Mouse (Mus musculus): ENCODE data around the gene Tmprss7. TPM values are rescaled to one million over a fixed set of nuclear protein-coding genes. Genes with fewer than 3 reads are reported as not detected.
A peak's percentile ranks its signal among the peaks of the same experiment; 100 is the strongest.

Gene Tmprss7
- polyA plus RNA-seq, 1 experiment from 2014 or later, result 0.31 TPM

DNA sequence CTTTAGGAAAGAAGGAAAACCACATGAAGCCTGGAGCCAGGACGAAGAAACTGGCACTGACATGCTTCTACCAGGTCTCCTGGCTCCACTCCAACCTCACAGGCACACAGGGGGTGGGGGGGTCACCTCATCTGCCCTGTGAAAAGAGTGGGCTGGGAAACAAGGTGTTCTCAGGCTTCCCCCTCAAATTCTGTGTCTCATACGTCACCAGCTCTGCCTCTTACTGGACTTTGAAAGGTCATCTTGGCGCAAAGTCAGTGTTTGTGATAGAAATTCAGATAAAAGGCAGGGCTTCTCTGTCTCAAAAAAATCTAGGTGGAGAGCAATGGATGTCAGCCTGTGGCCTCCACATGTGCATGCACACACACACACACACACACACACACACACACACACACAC, 52.2 kb downstream of the Tmprss7 start:
- Histone ChIP-seq H3K27ac (no peak overlapping the region), H3K4me3 (no peak overlapping the region), H3K27me3 (ENCODE audit: poor library complexity, severe bottlenecking) (no peaks in the 10 kb centered on the region), H3K9me3 (no peaks in the 10 kb centered on the region), H3K36me3 (replicated peaks) (no peaks in the 10 kb centered on the region), H3K4me1 (no peaks in the 10 kb centered on the region)
- DNase-seq (ENCODE audit: extremely low spot score, low spot score), result no peak
- WGBS, result 77% methylated on average over 3 of the region's 3 CpGs

DNA sequence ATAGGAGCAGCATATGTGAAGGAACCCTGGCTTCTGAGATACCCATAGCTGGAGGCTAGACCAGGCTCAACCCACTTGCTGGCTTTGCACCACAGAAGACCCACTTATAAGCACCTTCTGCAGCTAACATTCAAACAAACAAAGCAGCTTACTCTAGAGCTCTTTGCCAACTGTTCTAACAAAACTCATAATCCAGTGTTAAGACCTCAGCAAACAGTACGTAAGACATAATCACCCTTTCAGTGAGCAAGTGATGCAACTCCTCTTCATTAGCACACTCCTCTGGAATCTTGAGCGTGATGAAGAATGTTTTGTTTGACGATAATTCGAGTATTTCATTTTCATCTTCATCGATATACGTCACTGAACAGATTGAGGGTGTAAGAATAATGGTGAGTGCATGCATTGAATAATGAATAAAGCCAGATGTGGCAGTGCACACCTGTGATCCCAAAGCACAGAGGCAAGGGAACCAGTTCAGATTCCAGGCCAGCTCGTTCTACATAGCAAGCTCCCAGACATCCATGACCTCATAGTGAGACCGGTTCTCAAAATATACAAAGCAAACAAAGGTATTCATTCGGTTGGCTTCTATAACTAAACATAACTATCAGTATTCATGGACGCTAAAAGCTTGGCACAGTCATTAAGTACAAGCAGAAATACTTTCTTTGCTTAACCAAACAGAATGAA, 53.2 kb downstream of the Tmprss7 start:
- Histone ChIP-seq H3K9me3 (no peaks in the 10 kb centered on the region), H3K36me3 (replicated peaks) (no peaks in the 10 kb centered on the region), H3K4me1 (no peaks in the 10 kb centered on the region), H3K27ac (no peak overlapping the region), H3K27me3 (ENCODE audit: poor library complexity, severe bottlenecking) (no peaks in the 10 kb centered on the region), H3K4me3 (no peak overlapping the region)
- WGBS, result 92% methylated on average over 10 of the region's 10 CpGs
- no peak for DNase-seq (ENCODE audit: extremely low spot score, low spot score)

DNA sequence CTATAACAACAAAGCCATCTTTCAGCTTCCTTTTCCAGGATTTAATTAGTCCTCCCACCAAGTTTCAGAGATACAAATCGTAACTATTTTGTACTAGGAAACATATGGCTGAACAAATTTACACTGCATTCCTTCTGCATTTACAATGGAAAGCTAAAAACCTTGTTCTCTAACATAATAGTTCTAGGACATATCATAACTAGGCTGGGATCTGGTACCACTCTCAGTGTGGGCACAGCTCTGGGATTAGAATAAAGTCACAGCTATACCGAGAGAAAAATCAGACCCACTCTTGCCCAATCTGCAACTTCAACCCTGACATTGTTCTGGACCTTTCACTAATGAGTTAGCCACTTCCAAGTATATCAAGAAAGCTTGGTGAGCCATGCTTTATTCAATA, 57.6 kb downstream of the Tmprss7 start:
- Histone ChIP-seq H3K4me3 (no peak overlapping the region), H3K36me3 (replicated peaks) (no peaks in the 10 kb centered on the region), H3K27me3 (ENCODE audit: poor library complexity, severe bottlenecking) (no peaks in the 10 kb centered on the region), H3K9me3 (no peaks in the 10 kb centered on the region), H3K27ac (no peak overlapping the region), H3K4me1 (no peaks in the 10 kb centered on the region)
- DNase-seq (ENCODE audit: extremely low spot score, low spot score), result no peak
- WGBS, result 90% methylated on average over 2 of the region's 2 CpGs

DNA sequence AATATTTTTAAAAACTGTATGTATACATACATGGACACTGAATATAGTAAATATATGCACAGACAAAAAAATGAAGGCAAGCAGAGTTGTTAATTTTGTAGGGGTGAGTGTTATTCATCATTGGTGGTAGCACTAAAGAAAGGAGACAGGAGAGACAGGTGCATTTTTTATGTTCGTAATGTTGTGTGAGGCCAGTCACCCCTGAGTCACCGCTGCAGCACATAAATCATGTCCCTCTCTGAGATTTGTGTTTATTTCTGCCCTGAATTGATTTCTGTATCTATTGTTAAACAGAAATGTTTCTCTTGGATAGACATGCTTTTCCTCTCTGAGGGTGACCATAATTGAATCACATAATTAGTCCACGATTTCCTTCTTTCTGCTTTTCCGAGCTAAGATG, 61.0 kb downstream of the Tmprss7 start:
- no peak for DNase-seq (ENCODE audit: extremely low spot score, low spot score)
- 91% methylated on average over 4 of the region's 4 CpGs for WGBS
- H3K4me1 ChIP-seq, result no peaks in the 10 kb centered on the region

DNA sequence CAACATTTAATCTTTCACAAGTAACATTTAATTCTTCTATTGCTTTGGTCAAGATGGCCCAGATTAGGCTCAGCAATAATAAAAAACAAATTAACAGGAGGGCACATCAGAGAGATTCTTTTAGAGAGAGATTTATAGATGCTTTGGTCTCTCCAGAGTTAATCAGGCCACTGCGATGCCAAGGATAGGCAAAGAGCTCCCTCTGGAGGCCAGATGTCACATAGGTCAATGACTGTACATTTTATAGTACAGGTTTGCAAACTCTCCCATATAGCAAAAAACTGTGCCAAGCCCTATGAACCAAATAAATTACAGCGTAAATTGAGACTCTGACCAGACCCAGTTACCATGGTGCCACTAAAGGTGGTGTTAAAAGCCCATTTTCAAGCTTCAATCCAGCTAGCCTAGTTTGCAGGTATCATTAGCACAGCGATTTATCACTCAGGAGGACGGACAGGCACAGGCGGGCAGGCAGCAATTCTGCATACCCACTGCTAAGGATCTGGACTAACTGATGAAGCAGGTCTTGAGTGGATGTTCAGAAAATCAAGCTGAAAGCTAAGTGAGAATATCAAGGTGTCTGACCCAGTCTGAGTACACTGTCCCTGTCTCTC, 63.0 kb downstream of the Tmprss7 start:
- Histone ChIP-seq H3K4me1 (no peaks in the 10 kb centered on the region), H3K9me3 (no peaks in the 10 kb centered on the region), H3K27ac (no peak overlapping the region), H3K36me3 (replicated peaks) (no peaks in the 10 kb centered on the region), H3K27me3 (ENCODE audit: poor library complexity, severe bottlenecking) (no peaks in the 10 kb centered on the region), H3K4me3 (no peak overlapping the region)
- DNase-seq (ENCODE audit: extremely low spot score, low spot score), result peak; percentile 63
- 56% methylated on average over 5 of the region's 5 CpGs for WGBS

More for the DNA sequence above, 61.0 kb downstream of the Tmprss7 start:
- no peaks in the 10 kb centered on the region for H3K36me3 ChIP-seq (replicated peaks)
- H3K4me3 ChIP-seq, result no peak overlapping the region
- no peak overlapping the region for H3K27ac ChIP-seq
- no peaks in the 10 kb centered on the region for H3K27me3 ChIP-seq (ENCODE audit: poor library complexity, severe bottlenecking)
- H3K9me3 ChIP-seq, result no peaks in the 10 kb centered on the region

DNA sequence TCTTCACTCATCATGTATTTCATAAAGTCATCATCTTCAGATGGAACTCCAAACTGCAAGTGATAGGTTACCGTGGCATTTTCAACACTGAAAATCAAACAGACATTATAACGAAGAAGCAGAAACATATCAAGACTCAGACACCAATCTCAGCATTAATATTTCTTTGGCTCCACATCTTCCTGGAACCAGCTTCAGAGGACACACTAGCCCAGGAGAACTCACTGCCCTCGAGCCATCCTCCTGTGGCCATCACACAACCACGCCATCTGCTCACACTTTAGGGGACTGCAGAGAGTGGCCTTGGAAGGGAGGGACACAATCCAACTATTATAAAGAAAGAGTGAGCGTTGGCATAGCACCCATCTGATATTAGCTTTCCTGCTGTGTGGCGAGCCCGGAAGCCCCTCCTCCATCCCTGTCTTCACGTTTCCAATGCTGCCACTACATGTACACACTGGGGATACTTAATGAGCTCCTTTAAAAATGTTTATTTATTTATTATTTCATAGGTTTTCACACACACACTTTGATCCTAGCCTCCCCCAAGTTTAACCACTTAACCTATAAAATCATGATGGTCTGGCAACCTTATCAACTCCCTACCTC, 63.9 kb downstream of the Tmprss7 start:
- Histone ChIP-seq H3K36me3 (replicated peaks) (no peaks in the 10 kb centered on the region), H3K27me3 (ENCODE audit: poor library complexity, severe bottlenecking) (no peaks in the 10 kb centered on the region), H3K27ac (no peak overlapping the region), H3K9me3 (no peaks in the 10 kb centered on the region), H3K4me3 (no peak overlapping the region), H3K4me1 (no peaks in the 10 kb centered on the region)
- 88% methylated on average over 8 of the region's 8 CpGs for WGBS
- DNase-seq (ENCODE audit: extremely low spot score, low spot score), result no peak

DNA sequence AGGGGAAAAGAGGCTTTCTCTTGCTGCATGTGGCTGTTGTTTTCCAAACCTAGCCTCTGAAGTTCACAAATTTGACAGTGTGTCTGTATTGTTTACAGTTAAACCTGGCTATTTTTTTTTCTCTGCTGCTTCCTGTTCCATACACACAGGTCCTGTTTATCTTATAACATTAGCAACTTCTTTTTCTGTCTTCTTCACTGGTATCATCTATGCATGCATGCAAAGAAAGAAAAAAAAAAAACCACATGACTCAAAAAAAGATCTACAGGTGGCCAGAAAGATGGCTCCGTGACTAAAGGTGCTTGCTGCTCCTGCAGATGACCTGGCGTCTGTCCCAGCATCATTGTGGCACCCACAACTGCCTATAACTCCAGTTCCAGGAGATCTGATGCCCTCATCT, 68.1 kb downstream of the Tmprss7 start:
- H3K9me3 ChIP-seq, result no peaks in the 10 kb centered on the region
- H3K27me3 ChIP-seq (ENCODE audit: poor library complexity, severe bottlenecking), result no peaks in the 10 kb centered on the region
- 86% methylated on average over 2 of the region's 2 CpGs for WGBS
- no peak for DNase-seq (ENCODE audit: extremely low spot score, low spot score)
- no peak overlapping the region for H3K4me3 ChIP-seq
- no peaks in the 10 kb centered on the region for H3K36me3 ChIP-seq (replicated peaks)
- no peaks in the 10 kb centered on the region for H3K4me1 ChIP-seq
- no peak overlapping the region for H3K27ac ChIP-seq

DNA sequence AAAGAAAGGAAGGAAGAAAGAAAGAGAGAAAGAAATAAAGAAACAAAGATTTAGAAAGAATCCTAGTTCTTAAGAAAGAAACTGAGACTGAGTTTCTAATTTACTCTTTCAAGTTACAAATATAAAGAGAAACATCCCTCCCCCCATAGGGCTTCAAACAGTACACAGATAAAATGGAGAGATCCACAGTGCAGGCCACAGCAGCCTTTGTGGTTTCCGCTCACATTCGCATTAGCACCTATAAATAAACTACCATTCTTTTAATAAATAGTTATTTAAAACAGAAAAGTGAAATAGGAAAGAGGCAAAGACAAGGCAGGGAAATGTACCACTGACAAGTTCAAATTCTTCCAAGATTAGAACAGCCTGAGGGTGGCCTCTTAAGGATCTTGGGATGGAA, 68.7 kb downstream of the Tmprss7 start:
- Histone ChIP-seq H3K27me3 (ENCODE audit: poor library complexity, severe bottlenecking) (no peaks in the 10 kb centered on the region), H3K4me3 (no peak overlapping the region), H3K9me3 (no peaks in the 10 kb centered on the region), H3K36me3 (replicated peaks) (no peaks in the 10 kb centered on the region), H3K4me1 (no peaks in the 10 kb centered on the region), H3K27ac (no peak overlapping the region)
- no peak for DNase-seq (ENCODE audit: extremely low spot score, low spot score)
- WGBS, result 83% methylated on average over 2 of the region's 2 CpGs

DNA sequence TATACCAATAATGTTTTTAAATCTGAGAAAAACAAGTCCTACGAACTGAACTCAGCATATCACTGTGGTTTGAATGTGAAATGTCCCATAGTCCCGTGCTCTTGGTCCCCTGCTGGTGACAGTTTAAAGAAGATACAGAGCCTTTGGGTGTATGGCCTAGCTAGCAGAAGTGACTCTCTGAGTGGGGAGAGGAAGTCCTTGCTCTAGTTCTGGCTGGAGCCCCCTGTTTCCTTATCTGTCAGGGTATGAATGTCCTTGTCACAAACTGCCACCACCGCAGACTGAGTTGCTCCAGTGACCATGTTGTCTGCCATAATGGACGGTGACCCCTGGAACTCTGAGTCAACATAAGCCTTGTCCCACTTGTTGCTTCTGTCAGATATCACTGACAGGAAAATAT, 70.2 kb downstream of the Tmprss7 start:
- WGBS, result 93% methylated on average over 4 of the region's 4 CpGs
- Histone ChIP-seq H3K9me3 (no peaks in the 10 kb centered on the region), H3K4me1 (no peaks in the 10 kb centered on the region), H3K27me3 (ENCODE audit: poor library complexity, severe bottlenecking) (no peaks in the 10 kb centered on the region), H3K4me3 (no peak overlapping the region), H3K27ac (no peak overlapping the region), H3K36me3 (replicated peaks) (no peaks in the 10 kb centered on the region)
- DNase-seq (ENCODE audit: extremely low spot score, low spot score), result no peak

DNA sequence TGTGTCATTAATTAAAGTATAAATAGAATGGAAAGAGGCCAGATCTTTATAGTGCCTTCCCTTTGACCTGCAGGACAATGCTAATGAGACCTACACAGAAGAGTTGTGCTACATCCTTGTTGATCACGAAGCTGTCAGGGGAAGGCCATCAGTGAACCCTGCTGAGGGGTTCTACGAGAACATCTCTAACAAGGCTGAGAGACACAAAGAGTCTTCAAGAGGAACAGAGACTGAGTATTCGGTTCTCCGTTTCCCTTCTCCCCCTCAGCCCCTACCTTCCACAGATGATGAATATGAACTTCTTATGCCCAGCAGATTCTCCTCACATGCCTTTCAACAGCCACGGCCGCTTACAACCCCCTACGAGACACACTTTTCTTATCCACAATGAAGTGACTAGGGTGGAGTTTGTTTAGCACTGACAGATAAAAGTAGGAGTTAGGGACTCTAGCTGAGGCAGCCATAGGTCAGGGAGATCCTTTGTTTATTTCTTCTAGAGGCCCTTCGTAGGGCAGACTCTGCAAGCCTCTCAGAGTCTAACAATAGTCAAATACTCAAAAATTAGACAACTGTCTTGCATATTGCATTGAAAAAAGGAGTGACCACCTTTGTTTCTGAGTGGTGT, 73.6 kb downstream of the Tmprss7 start:
- Histone ChIP-seq H3K4me1 (no peaks in the 10 kb centered on the region), H3K27ac (no peak overlapping the region), H3K4me3 (no peak overlapping the region), H3K27me3 (ENCODE audit: poor library complexity, severe bottlenecking) (no peaks in the 10 kb centered on the region), H3K36me3 (replicated peaks) (no peaks in the 10 kb centered on the region), H3K9me3 (no peaks in the 10 kb centered on the region)
- WGBS, result 89% methylated on average over 8 of the region's 8 CpGs
- DNase-seq (ENCODE audit: extremely low spot score, low spot score), result no peak

DNA sequence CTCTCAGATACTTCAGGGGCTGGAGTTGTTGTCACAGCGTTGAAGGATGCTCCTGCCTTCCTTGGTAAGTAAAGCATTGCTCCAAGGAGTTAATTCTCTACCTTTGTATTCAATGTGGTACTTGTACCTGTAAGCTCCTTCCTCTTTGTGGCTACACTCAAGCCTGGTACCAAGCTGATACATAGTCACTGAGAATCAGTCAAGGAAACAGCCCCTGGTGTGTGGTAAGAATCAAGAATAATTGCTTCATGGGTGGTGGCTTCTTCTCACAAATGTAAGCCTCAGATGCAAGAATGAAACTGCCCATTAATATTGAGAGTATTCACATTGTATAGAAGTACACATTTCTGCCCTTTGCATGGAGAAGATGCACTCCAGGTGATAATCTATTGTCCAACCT, 77.5 kb downstream of the Tmprss7 start:
- Histone ChIP-seq H3K27me3 (ENCODE audit: poor library complexity, severe bottlenecking) (no peaks in the 10 kb centered on the region), H3K9me3 (no peaks in the 10 kb centered on the region), H3K27ac (no peak overlapping the region), H3K4me3 (no peak overlapping the region), H3K4me1 (peaks cover 7% of the 10 kb centered on the region; the same call in 1 of the 2 replicates), H3K36me3 (replicated peaks) (no peaks in the 10 kb centered on the region)
- 86% methylated on average over 1 of the region's 1 CpGs for WGBS
- no peak for DNase-seq (ENCODE audit: extremely low spot score, low spot score)

DNA sequence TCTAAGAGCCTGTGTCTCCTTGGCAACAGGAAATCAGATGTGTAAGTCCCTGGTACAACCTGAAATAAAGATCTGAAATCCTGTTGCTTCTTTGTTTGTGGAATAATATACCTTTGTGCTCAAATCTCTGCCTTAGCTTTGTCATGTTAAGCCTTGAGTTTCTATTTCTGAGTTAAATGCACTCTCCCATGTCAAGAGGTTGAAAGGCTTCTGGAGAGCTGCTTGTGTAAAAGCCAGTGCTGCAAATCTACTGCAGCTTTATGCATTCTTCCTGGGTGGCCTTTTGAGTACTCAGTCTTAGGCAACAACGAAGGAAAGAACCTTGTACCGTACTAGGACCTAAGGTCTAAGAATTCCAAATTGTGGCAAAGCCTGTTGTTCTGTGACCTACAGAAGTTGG, 80.2 kb downstream of the Tmprss7 start:
- H3K27me3 ChIP-seq (ENCODE audit: poor library complexity, severe bottlenecking), result no peaks in the 10 kb centered on the region
- peaks cover 7% of the 10 kb centered on the region; the same call in 1 of the 2 replicates for H3K4me1 ChIP-seq
- H3K9me3 ChIP-seq, result no peaks in the 10 kb centered on the region
- H3K36me3 ChIP-seq (replicated peaks), result no peaks in the 10 kb centered on the region
- H3K4me3 ChIP-seq, result no peak overlapping the region
- no peak overlapping the region for H3K27ac ChIP-seq
- WGBS, result 71% methylated on average over 2 of the region's 2 CpGs
- DNase-seq (ENCODE audit: extremely low spot score, low spot score), result no peak

DNA sequence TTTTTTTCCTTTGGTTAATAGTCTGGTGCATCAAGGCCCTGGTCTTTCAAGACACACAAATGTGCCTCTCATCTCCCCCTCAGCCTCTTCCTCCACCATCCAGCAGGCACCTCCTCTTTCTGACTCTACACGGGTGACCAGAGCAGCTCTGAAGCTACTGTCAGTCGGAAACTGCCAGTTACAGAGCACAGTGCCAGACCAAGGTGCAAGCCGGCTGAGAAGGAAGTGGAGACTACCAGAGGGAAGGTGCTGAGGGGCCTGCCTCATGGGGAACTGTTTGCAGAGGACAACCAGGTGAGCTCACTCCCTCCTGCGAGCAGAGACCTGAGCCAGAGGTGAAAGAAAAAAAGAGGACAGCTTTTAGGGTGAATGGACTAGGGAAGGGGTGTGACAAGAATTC, 83.2 kb downstream of the Tmprss7 start, which contains the start of gene Gcsam:
Gcsam (plus strand) TSS at position 114 of the 400 bp plus-strand sequence.
- no peak within 1 kb of the TSS for H3K4me3 ChIP-seq
- no peaks in the 10 kb centered on the region for H3K9me3 ChIP-seq
- no peak within 1 kb of the TSS for H3K27ac ChIP-seq
- H3K36me3 ChIP-seq (replicated peaks), result no peaks in the 10 kb centered on the region
- H3K4me1 ChIP-seq, result peaks cover 7% of the 10 kb centered on the region; the same call in 1 of the 2 replicates
- DNase-seq (ENCODE audit: extremely low spot score, low spot score), result no peak
- 87% methylated on average over 4 of the region's 4 CpGs for WGBS
- no peaks in the 10 kb centered on the region for H3K27me3 ChIP-seq (ENCODE audit: poor library complexity, severe bottlenecking)

All from forebrain, embryonic 10.5 days (tissue).